Mouse (Mus musculus) small intestine, adult 2 months (tissue): ENCODE measurements around the gene Foxp1. TPM values are rescaled to one million over a fixed set of nuclear protein-coding genes. Genes with fewer than 3 reads are reported as not detected.

Experiments used
- H3K27ac ChIP-seq: fragments of 200-500 bp; 2 replicates; pipeline ENCODE4 v1.5.1; 2012; ENCODE audit warnings: low read depth, low read length, control low read depth, inconsistent platforms; ENCODE audit not compliant: insufficient read depth
- H3K27me3 ChIP-seq: fragments of 200-500 bp; 2 replicates; pipeline ENCODE4 v1.6.1; 2012; ENCODE audit warnings: mild to moderate bottlenecking, moderate library complexity, low read length, inconsistent platforms; ENCODE audit not compliant: control insufficient read depth, insufficient read depth
- H3K36me3 ChIP-seq: fragments of 200-500 bp; 2 replicates; pipeline ENCODE4 v1.6.1; 2012; ENCODE audit warnings: mild to moderate bottlenecking, low read length, control low read depth, inconsistent platforms; ENCODE audit not compliant: control insufficient read depth, insufficient read depth
- H3K4me1 ChIP-seq: fragments of 200-500 bp; 2 replicates; pipeline ENCODE4 v1.6.1; 2012; ENCODE audit warnings: low read length, inconsistent platforms, mixed read lengths; ENCODE audit not compliant: control insufficient read depth, insufficient read depth, insufficient read length
- H3K4me3 ChIP-seq: fragments of 200-500 bp; 2 replicates; pipeline ENCODE4 v1.5.1; 2012; ENCODE audit warnings: low read depth, mild to moderate bottlenecking, control low read depth, inconsistent platforms, low read length, moderate library complexity
- CTCF ChIP-seq: fragments of 200-500 bp; IDR thresholded peaks from 2 replicates; pipeline ENCODE4 v1.5.1; 2012; ENCODE audit warnings: low read depth, mild to moderate bottlenecking, control low read depth, inconsistent platforms, low read length, moderate library complexity, mixed read lengths; ENCODE audit not compliant: insufficient replicate concordance, insufficient read length; ENCODE audit errors: extremely low read depth
- POLR2A ChIP-seq: fragments of 200-500 bp; IDR thresholded peaks from 2 replicates; pipeline ENCODE4 v1.6.1; 2012; ENCODE audit warnings: low read depth, mild to moderate bottlenecking, control low read depth, inconsistent platforms, low read length, moderate library complexity
- WGBS: fragments of 180-500 bp; shearing (Covaris S2); methylation state at CpG from one replicate; pipeline ENCODE4 v1.1.7; 2018; 5-methylcytosine and 5-hydroxymethylcytosine counted together
- polyA plus RNA-seq: library from polyadenylated mRNA; depleted of rRNA; stranded (reverse); fragments of >200 nt; gene quantifications from 2 replicates; pipeline ENCODE4 v1.2.3, GENCODE M21; 2012

The Foxp1 gene
- polyA plus RNA-seq, 1 experiment, result 52.2 TPM

- TF ChIP-seq CTCF, result no peak
- no peak for TF ChIP-seq POLR2A
- 58% methylated on average over 9 of the region's 9 CpGs for WGBS
- peaks cover 6% of the 10 kb centered on the region; the same call in 1 of the 2 replicates for H3K4me1 ChIP-seq
- H3K4me3 ChIP-seq, result no peak overlapping the region
- no peaks in the 10 kb centered on the region for H3K27me3 ChIP-seq
- no peak overlapping the region for H3K27ac ChIP-seq
- H3K36me3 ChIP-seq, result no peaks in the 10 kb centered on the region
These were observed 491.1 kb downstream of the Foxp1 start for GRCm38 (mm10) chr6:99031321-99031903.

DNA sequence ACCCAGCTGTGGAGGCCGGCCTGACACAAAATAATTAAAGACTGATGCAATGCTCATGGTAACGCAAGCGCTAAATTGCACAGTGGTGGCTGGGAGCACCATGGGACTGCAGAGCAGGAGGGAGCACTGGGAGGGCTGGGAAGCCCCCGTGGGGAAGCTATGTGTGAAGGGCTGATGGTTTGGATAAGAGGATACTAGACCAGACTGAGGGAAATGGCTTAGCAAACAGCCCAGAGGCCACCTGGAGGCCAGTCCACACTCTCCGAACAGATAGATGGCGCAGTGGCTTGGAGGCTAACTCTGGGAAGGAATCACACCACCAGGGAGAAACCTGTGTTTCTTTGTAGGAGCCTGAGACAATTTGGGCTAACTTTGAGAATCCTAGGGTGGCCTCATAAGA lies 492.3 kb downstream of the Foxp1 start:
- Histone ChIP-seq H3K36me3 (no peaks in the 10 kb centered on the region), H3K27ac (no peak overlapping the region), H3K27me3 (no peaks in the 10 kb centered on the region), H3K4me1 (peaks cover 9% of the 10 kb centered on the region), H3K4me3 (no peak overlapping the region)
- TF ChIP-seq CTCF (no peak), POLR2A (no peak)
- 71% methylated on average over 6 of the region's 6 CpGs for WGBS

- TF ChIP-seq POLR2A (no peak), CTCF (no peak)
- 48% methylated on average over 5 of the region's 5 CpGs for WGBS
- Histone ChIP-seq H3K27ac (no peak overlapping the region), H3K27me3 (no peaks in the 10 kb centered on the region), H3K4me3 (no peak overlapping the region), H3K36me3 (no peaks in the 10 kb centered on the region), H3K4me1 (peaks cover 9% of the 10 kb centered on the region)
These were observed 493.1 kb downstream of the Foxp1 start for GRCm38 (mm10) chr6:99029438-99029837.

DNA sequence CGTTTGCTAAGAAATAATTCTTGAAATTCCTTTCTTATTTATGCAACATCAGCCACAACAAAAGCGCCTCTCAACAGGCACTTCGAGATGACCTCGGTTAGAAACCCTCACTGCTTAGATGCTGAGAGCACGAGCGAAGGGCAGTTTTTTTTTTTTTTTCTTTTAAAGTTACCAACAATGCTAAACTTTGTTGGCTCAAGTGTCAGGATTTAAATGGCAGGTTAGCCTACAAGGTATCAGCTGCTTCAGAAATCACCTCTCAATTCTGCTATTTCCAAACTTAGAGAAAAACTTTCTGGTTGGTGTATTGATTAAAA lies 493.6 kb downstream of the Foxp1 start:
- 0 out of 2 replicates have a peak overlapping the region, but pooled peaks have one; percentile 34 for H3K27ac ChIP-seq

DNA sequence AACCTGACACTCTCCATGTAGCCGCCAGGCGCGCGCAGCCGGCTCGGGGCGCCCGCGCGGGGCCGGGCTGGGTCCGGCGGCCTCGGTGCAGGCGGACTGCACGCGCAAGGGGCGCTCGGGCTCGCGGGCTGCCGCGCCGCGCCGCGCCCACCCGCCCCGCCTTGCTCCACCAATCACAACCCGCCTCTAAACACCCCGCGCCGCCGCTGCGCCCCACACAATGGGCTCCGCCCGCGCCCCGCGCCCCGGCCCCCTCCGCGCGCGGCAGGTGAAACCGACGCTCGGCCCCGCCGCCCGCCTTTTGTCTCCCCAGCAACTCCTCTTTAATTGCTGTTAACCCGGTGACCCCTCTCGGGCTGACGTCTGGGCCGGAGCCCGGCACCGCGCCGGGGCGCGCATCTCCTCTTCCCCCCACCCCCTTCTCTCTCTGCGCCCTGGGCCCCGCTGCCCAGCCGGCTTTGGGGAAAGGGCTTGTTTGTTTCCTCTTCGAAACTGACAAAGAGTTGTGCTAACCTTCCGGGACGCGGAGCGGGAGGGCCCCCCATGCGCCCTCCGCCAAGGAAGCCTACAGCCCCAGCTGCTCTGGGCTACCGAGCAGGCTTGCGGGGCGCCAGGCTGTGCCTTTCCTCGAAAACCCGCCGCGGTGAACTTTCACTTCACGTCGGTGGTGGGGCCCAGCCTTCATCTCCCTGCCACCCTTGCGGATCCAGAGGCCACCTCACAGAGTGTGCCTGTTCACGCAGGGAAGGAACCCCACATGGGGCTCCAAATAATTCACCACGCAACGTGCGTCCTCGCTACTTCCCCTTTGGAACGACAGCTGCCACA lies 494.1 kb downstream of the Foxp1 start:
- Histone ChIP-seq H3K27ac (peak overlapping the region; percentile 67), H3K4me1 (peaks cover 9% of the 10 kb centered on the region), H3K36me3 (no peaks in the 10 kb centered on the region), H3K4me3 (peak overlapping the region; percentile 89), H3K27me3 (no peaks in the 10 kb centered on the region)
- TF ChIP-seq POLR2A, result no peak; the same call in 1 of the 2 replicates
- TF ChIP-seq CTCF, result no peak
- under 1% methylated on average over 86 of the region's 87 CpGs for WGBS

More for the DNA sequence above, 493.6 kb downstream of the Foxp1 start:
- H3K36me3 ChIP-seq, result no peaks in the 10 kb centered on the region
- peaks cover 9% of the 10 kb centered on the region for H3K4me1 ChIP-seq
- WGBS, result 4% methylated on average over 6 of the region's 6 CpGs
- H3K4me3 ChIP-seq, result peak overlapping the region; percentile 89
- TF ChIP-seq CTCF (no peak), POLR2A (no peak)
- H3K27me3 ChIP-seq, result no peaks in the 10 kb centered on the region

GRCm38 (mm10) chr6:99027542-99028160 lies 494.9 kb downstream of the Foxp1 start:
- H3K4me1 ChIP-seq, result peaks cover 9% of the 10 kb centered on the region
- WGBS, result 4% methylated on average over 22 of the region's 22 CpGs
- TF ChIP-seq POLR2A (no peak), CTCF (no peak)
- H3K27ac ChIP-seq, result peak overlapping the region; percentile 67
- H3K4me3 ChIP-seq, result peak overlapping the region; percentile 89
- no peaks in the 10 kb centered on the region for H3K36me3 ChIP-seq
- H3K27me3 ChIP-seq, result no peaks in the 10 kb centered on the region
